In the genomic region with DNA sequence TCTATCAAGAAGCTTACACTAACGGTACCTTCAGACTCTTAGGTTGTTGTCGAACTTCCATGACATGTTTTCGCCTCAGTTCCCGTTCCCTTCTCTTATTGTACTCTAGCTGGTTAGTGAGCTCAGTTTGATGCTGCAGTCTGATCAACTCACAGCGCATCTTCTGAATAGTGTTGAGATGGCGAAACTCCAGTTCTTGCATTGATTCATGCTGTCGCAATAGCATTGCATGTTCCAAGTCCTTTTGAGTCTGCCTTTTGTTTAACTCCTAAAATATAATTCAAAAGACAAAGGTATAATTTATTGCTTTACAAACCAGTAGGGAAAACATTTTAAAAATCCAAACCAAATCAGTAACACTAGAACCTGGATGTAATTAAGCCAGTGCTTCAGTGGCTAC, we compare ENCODE assay signal across 27 mouse cellular contexts. TPM values are rescaled to one million over a fixed set of nuclear protein-coding genes. Genes with fewer than 3 reads are reported as not detected.
A peak's percentile ranks its signal among the peaks of the same experiment; 100 is the strongest.
DNase-seq lines count a peak whose midpoint lies in the region; ATAC-seq lines count a peak whose summit lies in the region.
"Had no signal": no experiment of that assay in that cellular context is flagged by ENCODE, and none has a peak within 500 bp of the region (broad histone marks: within the 10 kb centered on the region; RNA-seq: fewer than 3 reads in every experiment).

No protein-coding gene starts in this region.

- no peak for ATAC-seq in inflammation-experienced regulatory T-cells, adult 6 months
- ATAC-seq in frontal cortex, adult (ENCODE audit: low TSS enrichment): no peak
- ATAC-seq: forebrain, embryonic 15.5 days; intestine, embryonic 15.5 days had no signal

- DNase-seq in adrenal gland, postnatal 14 days: peak; percentile 8
- no peak for DNase-seq in adrenal gland, postnatal 10 days
- peak; percentile 37 for DNase-seq in 416B (ENCODE audit: low read depth)
- DNase-seq in brain, adult 2 months (ENCODE audit: low read depth, low spot score): peak; percentile 13
- DNase-seq in gonadal fat pad, adult 2 months (ENCODE audit: low read depth): peak; percentile 41
- DNase-seq: adrenal gland, adult 8-10 months; B cell, adult 2 months; cerebellum, adult 18-20 months; cerebellum, adult 9-10 months; cerebellum, postnatal 14 days; gastrocnemius, postnatal 10 days; gastrocnemius, postnatal 36 days; heart, adult 11 months had no signal

RNA-seq across cellular contexts. Expression of a gene that starts 26.3 kb away (rescaled TPM):
- not detected in 2 replicates for total RNA-seq in adrenal gland, postnatal 14 days (2021)
- not detected for total RNA-seq in adrenal gland, postnatal 10 days (2021)
- polyA plus RNA-seq in gonadal fat pad, adult 2 months (2012; rRNA removed): not detected in 2 replicates
- 1 to 10 TPM in 1 of 3 experiments, under 1 TPM in 2; 0.33 to 1.6 (median 0.74) TPM for polyA plus RNA-seq in inflammation-experienced regulatory T-cells, adult 6 months (2017; shearing (Covaris generic))
- total RNA-seq: adrenal gland, adult 8-10 months; adrenal gland, postnatal 4 days; gastrocnemius, adult 18-20 months; gastrocnemius, postnatal 10 days; gastrocnemius, postnatal 36 days; heart, adult 8-10 months; heart, postnatal 25 days had no signal
- polyA plus RNA-seq: brain, embryonic 14.5 days; embryonic facial prominence, embryonic 11.5 days; embryonic facial prominence, embryonic 14.5 days; forebrain, embryonic 12.5 days; forebrain, embryonic 15.5 days; G1E; heart, embryonic 14.5 days; intestine, embryonic 15.5 days had no signal

RNA-seq across cellular contexts. Expression of a gene that starts 29.5 kb away (rescaled TPM):
- 9.6 and 12.5 TPM in 2 replicates for total RNA-seq in adrenal gland, postnatal 14 days (2021)
- 10 to 100 TPM; 12.9 to 13.2 TPM for total RNA-seq in adrenal gland, postnatal 10 days (2021)
- 20.1 and 20.4 TPM in 2 replicates for polyA plus RNA-seq in gonadal fat pad, adult 2 months (2012; rRNA removed)
- 10 to 100 TPM in 1 of 3 experiments, 1 to 10 TPM in 2; 8.5 to 14.3 (median 8.7) TPM for polyA plus RNA-seq in inflammation-experienced regulatory T-cells, adult 6 months (2017; shearing (Covaris generic))

RNA-seq across cellular contexts. Expression of a gene that starts 30.3 kb away (rescaled TPM):
- total RNA-seq in adrenal gland, postnatal 14 days (2021): 24.3 and 26.9 TPM in 2 replicates
- 10 to 100 TPM; 26.1 to 27.5 TPM for total RNA-seq in adrenal gland, postnatal 10 days (2021)
- polyA plus RNA-seq in gonadal fat pad, adult 2 months (2012; rRNA removed): 21.7 and 34.2 TPM in 2 replicates
- 1 to 10 TPM in 2 of 3 experiments, under 1 TPM in 1; 0.88 to 3.8 (median 3.5) TPM for polyA plus RNA-seq in inflammation-experienced regulatory T-cells, adult 6 months (2017; shearing (Covaris generic))

RNA-seq across cellular contexts. Expression of a gene that starts 51.9 kb away (rescaled TPM):
- 49.5 and 53.0 TPM in 2 replicates for total RNA-seq in adrenal gland, postnatal 14 days (2021)
- total RNA-seq in adrenal gland, postnatal 10 days (2021): 10 to 100 TPM; 49.7 to 57.8 TPM
- polyA plus RNA-seq in gonadal fat pad, adult 2 months (2012; rRNA removed): 55.4 and 69.2 TPM in 2 replicates
- 10 to 100 TPM in 2 of 3 experiments, 1 to 10 TPM in 1; 9.4 to 13.7 (median 11.0) TPM for polyA plus RNA-seq in inflammation-experienced regulatory T-cells, adult 6 months (2017; shearing (Covaris generic))

RNA-seq across cellular contexts. Expression of a gene that starts 55.8 kb away (rescaled TPM):
- 8.2 and 10.4 TPM in 2 replicates for total RNA-seq in adrenal gland, postnatal 14 days (2021)
- total RNA-seq in adrenal gland, postnatal 10 days (2021): 10 to 100 TPM in 1 of 2 experiments, 1 to 10 TPM in 1; 8.3 to 13.4 TPM
- 11.7 and 11.8 TPM in 2 replicates for polyA plus RNA-seq in gonadal fat pad, adult 2 months (2012; rRNA removed)
- polyA plus RNA-seq in inflammation-experienced regulatory T-cells, adult 6 months (2017; shearing (Covaris generic)): 1 to 10 TPM in 1 of 3 experiments, under 1 TPM in 2; 0.39 to 1.6 (median 0.91) TPM
